Comparison of ENCODE assay signal across 8 mouse cellular contexts in genomic region chrX:162359767-162360545, GRCm38 (mm10).
DNase-seq lines count a peak whose midpoint lies in the region; ATAC-seq and TF ChIP-seq lines count a peak whose summit lies in the region.

No protein-coding gene starts in this region.

- WGBS in thymus, adult 2 months, result 54% methylated on average over 9 of the region's 9 CpGs

- H3K36me3 ChIP-seq in thymus, adult 2 months (ENCODE audit: control insufficient read depth, insufficient read depth, low read length), result no peaks in the 10 kb centered on the region

- H3K4me3 ChIP-seq in embryonic fibroblast, embryonic 13.5 days (ENCODE audit: insufficient read depth, low read length), result no peak overlapping the region
- H3K4me3 ChIP-seq in thymus, adult 2 months (ENCODE audit: control insufficient read depth, insufficient read depth, low read length), result no peak overlapping the region

- no peak for TF ChIP-seq POLR2A in embryonic fibroblast, embryonic 13.5 days (IDR thresholded peaks at IDR 0.05; ENCODE audit: low read depth, low read length)
- TF ChIP-seq POLR2A in thymus, adult 2 months (IDR thresholded peaks at IDR 0.05; ENCODE audit: control insufficient read depth, extremely low read depth, insufficient read depth, low read length, poor library complexity), result no peak

- no peaks in the 10 kb centered on the region; the same call in 1 of the 2 replicates for H3K4me1 ChIP-seq in embryonic fibroblast, embryonic 13.5 days (ENCODE audit: control insufficient read depth, insufficient read depth, low read length)
- H3K4me1 ChIP-seq in thymus, adult 2 months (replicated peaks; ENCODE audit: control insufficient read depth, insufficient read depth, low read length), result no peaks in the 10 kb centered on the region

- intact Hi-C loops in left cerebral cortex, postnatal 4 days (cut with DNase I), result no loop called here

- no peak for ATAC-seq in megakaryocyte-erythroid progenitor cell, adult 5-6 weeks (replicated peaks; ENCODE audit: low FRiP score, low TSS enrichment, poor library complexity, severe bottlenecking)

- TF ChIP-seq CTCF in embryonic fibroblast, embryonic 13.5 days (IDR thresholded peaks at IDR 0.05; ENCODE audit: borderline replicate concordance, insufficient read depth, low read length), result no peak
- TF ChIP-seq CTCF in thymus, adult 2 months (IDR thresholded peaks at IDR 0.05; ENCODE audit: borderline replicate concordance, control insufficient read depth, extremely low read depth, insufficient read depth, low read length, poor library complexity), result no peak

- H3K27ac ChIP-seq in embryonic fibroblast, embryonic 13.5 days (ENCODE audit: insufficient read depth, low read length), result peak overlapping the region; percentile 18; the same call in 1 of the 2 replicates
- no peak overlapping the region for H3K27ac ChIP-seq in thymus, adult 2 months (ENCODE audit: control insufficient read depth, insufficient read depth, low read length)

- peak; percentile 55 for DNase-seq in left cerebral cortex, postnatal 4 days
- DNase-seq in left cerebral cortex, adult 11 months (ENCODE audit: low spot score), result no peak
- DNase-seq in kidney, adult 11 months, result peak; percentile 15
- DNase-seq in lung, postnatal 10 days, result peak; percentile 60
- no peak for DNase-seq in thymus, adult 2 months
- no peak for DNase-seq in frontal cortex, postnatal 10 days (ENCODE audit: low spot score in 2 of 2)

- no peaks in the 10 kb centered on the region for H3K27me3 ChIP-seq in thymus, adult 2 months (ENCODE audit: control insufficient read depth, insufficient read depth, low read length)

Comparison
In these comparisons a context has a peak if more than half of its experiments do, and no peak if none do; other contexts are left out.
1. DNase-seq: peak in left cerebral cortex, postnatal 4 days (single experiment), kidney, adult 11 months (single experiment) and lung, postnatal 10 days (single experiment); none in left cerebral cortex, adult 11 months (single experiment), thymus, adult 2 months (single experiment) and frontal cortex, postnatal 10 days (0 of 2).